Mouse (Mus musculus) MEL (cell line): ENCODE results near the gene Arap1. TPM values are rescaled to one million over a fixed set of nuclear protein-coding genes. Genes with fewer than 3 reads are reported as not detected.

Experiments used
- DNase-seq: peaks from one replicate; pipeline ENCODE4 v3.0.0; 2011; ENCODE audit warnings: low read depth, low spot score
- H3K27ac ChIP-seq: 2 replicates; pipeline ENCODE4 v1.5.1; 2012; ENCODE audit warnings: low read depth, mild to moderate bottlenecking, control low read depth, low read length, moderate library complexity; ENCODE audit not compliant: control insufficient read depth
- H3K27me3 ChIP-seq, 2 experiments: fragments of 150-350 bp in 1 of 2; sonication (generic) in 1 of 2; 2 replicates each; pipeline ENCODE4 v1.6.1; 2012; ENCODE audit warnings: low read length in 2 of 2, mild to moderate bottlenecking in 2 of 2, improper control_type of control experiment in 1 of 2, moderate library complexity in 1 of 2; ENCODE audit not compliant: insufficient read depth in 2 of 2, control insufficient read depth in 1 of 2
- H3K36me3 ChIP-seq, 2 experiments: 2 replicates each; pipeline ENCODE4 v1.6.1; 2012 to 2014; ENCODE audit warnings: low read length in 2 of 2, improper control_type of control experiment in 1 of 2, inconsistent platforms in 1 of 2, mild to moderate bottlenecking in 1 of 2; ENCODE audit not compliant: insufficient read depth in 2 of 2, control insufficient read depth in 1 of 2
- H3K4me1 ChIP-seq, 2 experiments: fragments of 150-350 bp in 1 of 2; sonication (generic) in 1 of 2; 2 replicates each; pipeline ENCODE4 v1.6.1; 2012; ENCODE audit warnings: low read length in 2 of 2, improper control_type of control experiment in 1 of 2, mild to moderate bottlenecking in 1 of 2; ENCODE audit not compliant: insufficient read depth in 2 of 2, control insufficient read depth in 1 of 2
- H3K4me3 ChIP-seq, 2 experiments: fragments of 150-350 bp in 1 of 2; sonication (generic) in 1 of 2; 2 replicates each; pipeline ENCODE4 v1.5.1; 2012; ENCODE audit warnings: low read depth in 2 of 2, low read length in 2 of 2, mild to moderate bottlenecking in 2 of 2, moderate library complexity in 2 of 2, control low read depth in 1 of 2, improper control_type of control experiment in 1 of 2; ENCODE audit not compliant: control insufficient read depth in 1 of 2, insufficient read depth in 1 of 2
- H3K79me2 ChIP-seq: 2 replicates; pipeline ENCODE4 v1.6.1; 2012; ENCODE audit warnings: mild to moderate bottlenecking, low read length, moderate library complexity; ENCODE audit not compliant: control insufficient read depth, poor library complexity, insufficient read depth
- H3K9ac ChIP-seq: 2 replicates; pipeline ENCODE4 v1.6.1; 2012; ENCODE audit warnings: low read depth, mild to moderate bottlenecking, control low read depth, low read length, moderate library complexity; ENCODE audit not compliant: control insufficient read depth, poor library complexity, severe bottlenecking
- H3K9me3 ChIP-seq: fragments of 150-350 bp; sonication (generic); replicated peaks from 2 replicates; pipeline ENCODE4 v1.6.1; 2012; ENCODE audit warnings: mild to moderate bottlenecking, low read length, improper control_type of control experiment, moderate library complexity; ENCODE audit not compliant: insufficient read depth
- CTCF ChIP-seq, 3 experiments: IDR thresholded peaks in 2 of 3; conservative IDR thresholded peaks in 1 of 3; 2 replicates each; pipeline ENCODE4 v1.5.1; 2011 to 2012; ENCODE audit warnings: low read length in 3 of 3, low read depth in 2 of 3, mild to moderate bottlenecking in 2 of 3, improper control_type of control experiment in 1 of 3, inconsistent platforms in 1 of 3, mixed read lengths in 1 of 3, moderate library complexity in 1 of 3; ENCODE audit not compliant: control insufficient read depth in 1 of 3, insufficient read depth in 1 of 3, poor library complexity in 1 of 3, severe bottlenecking in 1 of 3
- GATA1 ChIP-seq: IDR thresholded peaks from 2 replicates; pipeline ENCODE4 v1.6.1; 2011; ENCODE audit warnings: low read depth, low read length, improper control_type of control experiment
- HCFC1 ChIP-seq: IDR thresholded peaks from 2 replicates; pipeline ENCODE4 v1.6.1; 2012; ENCODE audit warnings: low read depth, mild to moderate bottlenecking, inconsistent platforms, low read length, improper control_type of control experiment, moderate library complexity
- KAT2A ChIP-seq: conservative IDR thresholded peaks from 2 replicates; pipeline ENCODE4 v1.6.1; 2012; ENCODE audit warnings: low read depth, low read length, improper control_type of control experiment, inconsistent platforms
- MAFK ChIP-seq: IDR thresholded peaks from 2 replicates; pipeline ENCODE4 v1.6.1; 2011; ENCODE audit warnings: low read depth, mild to moderate bottlenecking, low read length, improper control_type of control experiment, borderline replicate concordance
- MAX ChIP-seq: IDR thresholded peaks from 2 replicates; pipeline ENCODE4 v1.6.1; 2011; ENCODE audit warnings: low read length, improper control_type of control experiment
- MYB ChIP-seq: IDR thresholded peaks from 2 replicates; pipeline ENCODE4 v1.6.1; 2011; ENCODE audit warnings: mild to moderate bottlenecking, low read depth, low read length, improper control_type of control experiment
- MYC ChIP-seq: IDR thresholded peaks from 2 replicates; pipeline ENCODE4 v1.6.1; 2011; ENCODE audit warnings: low read depth, mild to moderate bottlenecking, low read length, improper control_type of control experiment, moderate library complexity
- POLR2A ChIP-seq, 2 experiments: IDR thresholded peaks; 2 replicates each; pipeline ENCODE4 v1.6.1; 2011 to 2012; ENCODE audit warnings: low read length in 2 of 2, mild to moderate bottlenecking in 2 of 2, control low read depth in 1 of 2, improper control_type of control experiment in 1 of 2, low read depth in 1 of 2, moderate library complexity in 1 of 2; ENCODE audit not compliant: control insufficient read depth in 1 of 2, insufficient read depth in 1 of 2, poor library complexity in 1 of 2
- POLR2AphosphoS2 ChIP-seq: IDR thresholded peaks from 2 replicates; pipeline ENCODE4 v1.6.1; 2011; ENCODE audit warnings: low read length, improper control_type of control experiment
- SMC3 ChIP-seq: IDR thresholded peaks from 2 replicates; pipeline ENCODE4 v1.6.1; 2011; ENCODE audit warnings: low read depth, low read length, improper control_type of control experiment
- TBP ChIP-seq: IDR thresholded peaks from 2 replicates; pipeline ENCODE4 v1.8.0; 2011; ENCODE audit warnings: low read depth, low read length, improper control_type of control experiment
- USF2 ChIP-seq, 2 experiments: IDR thresholded peaks; 2 replicates each; pipeline ENCODE4 v1.6.1; 2011 to 2012; ENCODE audit warnings: improper control_type of control experiment in 2 of 2, low read length in 2 of 2, borderline replicate concordance in 1 of 2, inconsistent platforms in 1 of 2, low read depth in 1 of 2, mild to moderate bottlenecking in 1 of 2; ENCODE audit not compliant: insufficient read depth in 1 of 2
- ZMIZ1 ChIP-seq: IDR thresholded peaks from 2 replicates; pipeline ENCODE4 v1.6.1; 2012; ENCODE audit warnings: low read depth, mild to moderate bottlenecking, inconsistent platforms, low read length, improper control_type of control experiment, moderate library complexity
- ZNF384 ChIP-seq: IDR thresholded peaks from 2 replicates; pipeline ENCODE4 v1.6.1; 2012; ENCODE audit warnings: low read depth, mild to moderate bottlenecking, inconsistent platforms, low read length, improper control_type of control experiment
- polyA plus RNA-seq, 2 experiments: library from polyadenylated mRNA; stranded (reverse) in 1 of 2; unstranded in 1 of 2; fragments of >175 nt in 1 of 2; fragments of >200 nt in 1 of 2; gene quantifications; 2 replicates each; pipeline versions ENCODE4 v1.2.1 to v1.2.4; 2012; ENCODE audit warnings: low replicate concordance in 2 of 2, low read depth in 1 of 2; ENCODE audit not compliant: insufficient read length in 2 of 2, insufficient read depth in 1 of 2, missing spikeins in 1 of 2
- total RNA-seq: library from RNA; depleted of rRNA; stranded (reverse); fragments of 300-350 nt; gene quantifications from 2 replicates; pipeline ENCODE4 v1.2.3, GENCODE M21; 2012

Gene Arap1
- total and polyA plus RNA-seq, 3 experiments, result 13.6 to 27.1 TPM; not detected in 1

- no peak for TF ChIP-seq MYC
- TF ChIP-seq SMC3, result no peak
- no peak for TF ChIP-seq ZMIZ1
- TF ChIP-seq GATA1, result no peak
- no peak overlapping the region for H3K4me3 ChIP-seq
- H3K9ac ChIP-seq, result no peak overlapping the region
- no peaks in the 10 kb centered on the region for H3K27me3 ChIP-seq
- no peak overlapping the region for H3K27ac ChIP-seq
- H3K9me3 ChIP-seq, result no peaks in the 10 kb centered on the region
- no peaks in the 10 kb centered on the region for H3K4me1 ChIP-seq
- no peak for DNase-seq
- H3K36me3 ChIP-seq, result no peaks in the 10 kb centered on the region; a peak in 1 of 4 replicates
- H3K79me2 ChIP-seq, result no peaks in the 10 kb centered on the region
These were observed 38.1 kb downstream of the Arap1 start for GRCm38 (mm10) chr7:101385866-101386452.

- Histone ChIP-seq H3K4me3 (no peak overlapping the region), H3K9ac (no peak overlapping the region), H3K27me3 (no peaks in the 10 kb centered on the region), H3K9me3 (no peaks in the 10 kb centered on the region), H3K27ac (no peak overlapping the region), H3K4me1 (no peaks in the 10 kb centered on the region), H3K36me3 (no peaks in the 10 kb centered on the region; a peak in 1 of 4 replicates), H3K79me2 (no peaks in the 10 kb centered on the region)
- no peak for DNase-seq
- no peak for TF ChIP-seq MAX
- no peak for TF ChIP-seq ZNF384
- no peak for TF ChIP-seq MYB
These were observed 41.4 kb downstream of the Arap1 start for GRCm38 (mm10) chr7:101389256-101389655.

- no peaks in the 10 kb centered on the region for H3K9me3 ChIP-seq
- no peaks in the 10 kb centered on the region for H3K79me2 ChIP-seq
- TF ChIP-seq CTCF (IDR thresholded peaks at IDR 0.05 in 2 of 3, conservative IDR thresholded peaks at IDR 0.05 in 1 of 3; ENCODE audit: control insufficient read depth in 1 of 3, insufficient read depth in 1 of 3, low read depth in 2 of 3, low read length in 3 of 3, poor library complexity in 1 of 3, severe bottlenecking in 1 of 3) (no peak), KAT2A (no peak), POLR2A (IDR thresholded peaks at IDR 0.05; ENCODE audit: control insufficient read depth in 1 of 2, insufficient read depth in 1 of 2, low read depth in 1 of 2, low read length in 2 of 2, poor library complexity in 1 of 2) (no peak), TBP (no peak), POLR2AphosphoS2 (no peak), MAFK (no peak), HCFC1 (no peak), USF2 (IDR thresholded peaks at IDR 0.05; ENCODE audit: borderline replicate concordance in 1 of 2, insufficient read depth in 1 of 2, low read depth in 1 of 2, low read length in 2 of 2) (no peak)
- H3K27ac ChIP-seq, result no peak overlapping the region
- no peak overlapping the region for H3K4me3 ChIP-seq
- no peaks in the 10 kb centered on the region for H3K27me3 ChIP-seq
- DNase-seq, result no peak
- H3K36me3 ChIP-seq, result no peaks in the 10 kb centered on the region; a peak in 1 of 4 replicates
- H3K4me1 ChIP-seq, result no peaks in the 10 kb centered on the region
- no peak overlapping the region for H3K9ac ChIP-seq
These were observed 44.1 kb downstream of the Arap1 start for GRCm38 (mm10) chr7:101391909-101392479.
